In genomic region chr17:85142495-85143111, GRCm38 (mm10) we compare ENCODE assay signal across 22 mouse cellular contexts. TPM values are rescaled to one million over a fixed set of nuclear protein-coding genes. Genes with fewer than 3 reads are reported as not detected.
DNase-seq lines count a peak whose midpoint lies in the region; ATAC-seq and TF ChIP-seq lines count a peak whose summit lies in the region.
"Had no signal": no experiment of that assay in that cellular context is flagged by ENCODE, and none has a peak within 500 bp of the region (broad histone marks: within the 10 kb centered on the region; RNA-seq: fewer than 3 reads in every experiment).

No protein-coding gene starts in this region.

- ATAC-seq in hindbrain, postnatal 0 days, result no peak
- peak; percentile 50 for ATAC-seq in neural tube, embryonic 13.5 days (ENCODE audit: low read depth)
- no peak for ATAC-seq in lung, postnatal 0 days
- ATAC-seq: forebrain, embryonic 14.5 days had no signal

- no peak overlapping the region for H3K4me3 ChIP-seq in hindbrain, embryonic 10.5 days
- H3K4me3 ChIP-seq in hindbrain, postnatal 0 days (ENCODE audit: low read length), result no peak overlapping the region
- H3K4me3 ChIP-seq in neural tube, embryonic 13.5 days, result no peak overlapping the region
- no peak overlapping the region for H3K4me3 ChIP-seq in lung, postnatal 0 days (ENCODE audit: low read depth, low read length)
- H3K4me3 ChIP-seq: embryonic facial prominence, embryonic 15.5 days; heart, embryonic 13.5 days; hindbrain, embryonic 13.5 days had no signal

- no peak for TF ChIP-seq CTCF in hindbrain, postnatal 0 days (IDR thresholded peaks at IDR 0.05; ENCODE audit: low read depth)
- TF ChIP-seq CTCF in lung, postnatal 0 days (IDR thresholded peaks at IDR 0.05), result no peak

- no peak overlapping the region for H3K4me2 ChIP-seq in hindbrain, postnatal 0 days (ENCODE audit: low read depth, low read length)
- no peak overlapping the region for H3K4me2 ChIP-seq in neural tube, embryonic 13.5 days
- no peak overlapping the region for H3K4me2 ChIP-seq in lung, postnatal 0 days (replicated peaks; ENCODE audit: low read depth, low read length)
- H3K4me2 ChIP-seq: embryonic facial prominence, embryonic 15.5 days; heart, embryonic 13.5 days; hindbrain, embryonic 13.5 days had no signal

- no peaks in the 10 kb centered on the region for H3K36me3 ChIP-seq in hindbrain, embryonic 10.5 days
- no peaks in the 10 kb centered on the region for H3K36me3 ChIP-seq in hindbrain, postnatal 0 days (ENCODE audit: insufficient read depth, low read length)
- no peaks in the 10 kb centered on the region for H3K36me3 ChIP-seq in neural tube, embryonic 13.5 days
- H3K36me3 ChIP-seq in lung, postnatal 0 days (ENCODE audit: insufficient read depth, low read length), result no peaks in the 10 kb centered on the region
- H3K36me3 ChIP-seq: embryonic facial prominence, embryonic 15.5 days; heart, embryonic 13.5 days; hindbrain, embryonic 13.5 days had no signal

- H3K27me3 ChIP-seq in hindbrain, embryonic 10.5 days (ENCODE audit: insufficient read depth, poor library complexity, severe bottlenecking), result no peaks in the 10 kb centered on the region
- no peaks in the 10 kb centered on the region for H3K27me3 ChIP-seq in hindbrain, postnatal 0 days (ENCODE audit: insufficient read depth, low read length)
- H3K27me3 ChIP-seq in neural tube, embryonic 13.5 days, result no peaks in the 10 kb centered on the region
- no peaks in the 10 kb centered on the region for H3K27me3 ChIP-seq in lung, postnatal 0 days (replicated peaks; ENCODE audit: insufficient read depth, low read length)
- H3K27me3 ChIP-seq: CH12.LX; embryonic facial prominence, embryonic 15.5 days; heart, embryonic 13.5 days; hindbrain, embryonic 13.5 days had no signal

- no peak overlapping the region for H3K9ac ChIP-seq in hindbrain, postnatal 0 days (replicated peaks; ENCODE audit: low read length)
- H3K9ac ChIP-seq in neural tube, embryonic 13.5 days, result no peak overlapping the region
- no peak overlapping the region for H3K9ac ChIP-seq in lung, postnatal 0 days (replicated peaks; ENCODE audit: low read depth)
- H3K9ac ChIP-seq: embryonic facial prominence, embryonic 15.5 days; heart, embryonic 13.5 days; hindbrain, embryonic 13.5 days had no signal

- peak overlapping the region; percentile 4; the same call in 1 of the 2 replicates for H3K27ac ChIP-seq in hindbrain, embryonic 10.5 days
- no peak overlapping the region for H3K27ac ChIP-seq in hindbrain, postnatal 0 days
- H3K27ac ChIP-seq in neural tube, embryonic 13.5 days (replicated peaks), result no peak overlapping the region
- H3K27ac ChIP-seq in lung, postnatal 0 days (ENCODE audit: low read length), result no peak overlapping the region
- H3K27ac ChIP-seq: embryonic facial prominence, embryonic 15.5 days; heart, embryonic 13.5 days; hindbrain, embryonic 13.5 days had no signal

- TF ChIP-seq EP300 in lung, postnatal 0 days (IDR thresholded peaks at IDR 0.05), result no peak

- H3K9me3 ChIP-seq in hindbrain, embryonic 10.5 days, result no peaks in the 10 kb centered on the region
- H3K9me3 ChIP-seq in hindbrain, postnatal 0 days (ENCODE audit: low read length), result no peaks in the 10 kb centered on the region
- H3K9me3 ChIP-seq in neural tube, embryonic 13.5 days, result no peaks in the 10 kb centered on the region
- no peaks in the 10 kb centered on the region for H3K9me3 ChIP-seq in lung, postnatal 0 days (ENCODE audit: low read length)
- H3K9me3 ChIP-seq: embryonic facial prominence, embryonic 15.5 days; heart, embryonic 13.5 days; hindbrain, embryonic 13.5 days had no signal

- WGBS in hindbrain, embryonic 10.5 days, result 44% methylated on average over 5 of the region's 5 CpGs
- 34% methylated on average over 5 of the region's 5 CpGs for WGBS in hindbrain, postnatal 0 days
- WGBS in neural tube, embryonic 13.5 days, result 13% methylated on average over 5 of the region's 5 CpGs
- WGBS in lung, postnatal 0 days, result 49% methylated on average over 5 of the region's 5 CpGs

- H3K4me1 ChIP-seq in hindbrain, embryonic 10.5 days (replicated peaks), result peaks cover 10% of the 10 kb centered on the region
- no peaks in the 10 kb centered on the region for H3K4me1 ChIP-seq in hindbrain, postnatal 0 days (ENCODE audit: insufficient read depth, low read length)
- peaks cover 5% of the 10 kb centered on the region for H3K4me1 ChIP-seq in neural tube, embryonic 13.5 days (replicated peaks)
- H3K4me1 ChIP-seq in lung, postnatal 0 days (ENCODE audit: insufficient read depth, low read depth, low read length), result no peaks in the 10 kb centered on the region
- H3K4me1 ChIP-seq: embryonic facial prominence, embryonic 15.5 days; heart, embryonic 13.5 days had no signal

- no peak for DNase-seq in hindbrain, embryonic 10.5 days (ENCODE audit: low spot score)
- no peak for DNase-seq in hindbrain, postnatal 0 days (ENCODE audit: low spot score)
- DNase-seq in ES-CJ7 (ENCODE audit: low read depth, low spot score) (peak; percentile 76), ZHBTc4 (ENCODE audit: low read depth, low spot score) (peak; percentile 58)
- no peak for DNase-seq in lung, postnatal 0 days (ENCODE audit: low spot score)
- DNase-seq in left cerebral cortex, adult 8-10 months (ENCODE audit: low spot score in 2 of 2), result no peak
- DNase-seq: adrenal gland, adult 2 months; B cell, adult 2 months; cerebellum, adult 11 months; cerebellum, postnatal 10 days; heart, postnatal 14 days; kidney, adult 2 months; kidney, postnatal 10 days; retina, postnatal 1 day; right cerebral cortex, postnatal 25 days; spleen, adult 18-20 months had no signal

RNA-seq across cellular contexts. Expression of gene Camkmt, which starts 52.3 kb away (rescaled TPM):
- 13.6 and 14.1 TPM in 2 replicates for polyA plus RNA-seq in hindbrain, embryonic 10.5 days (2016; fragmentation: Nextera tagmentation; extraction: Ambion mirVana)
- total RNA-seq in hindbrain, postnatal 0 days (2014; rRNA removed), result 5.2 and 8.4 TPM in 2 replicates
- polyA plus RNA-seq in hindbrain, postnatal 0 days (2015; fragmentation: Nextera tagmentation; extraction: Ambion mirVana), result 15.4 and 15.9 TPM in 2 replicates
- 17.5 and 18.7 TPM in 2 replicates for polyA plus RNA-seq in neural tube, embryonic 13.5 days (2015; fragmentation: Nextera tagmentation; extraction: Ambion mirVana)
- 3.2 and 5.3 TPM in 2 replicates for polyA plus RNA-seq in lung, postnatal 0 days (2015; fragmentation: Nextera tagmentation; extraction: Ambion mirVana)
- 10 to 100 TPM; 10.1 to 13.3 (median 12.4) TPM for total RNA-seq in left cerebral cortex, adult 8-10 months (2022)

RNA-seq across cellular contexts. Expression of gene Prepl, which starts 52.6 kb away (rescaled TPM):
- polyA plus RNA-seq in hindbrain, embryonic 10.5 days (2016; fragmentation: Nextera tagmentation; extraction: Ambion mirVana), result 32.1 and 42.3 TPM in 2 replicates
- 94.0 and 104 TPM in 2 replicates for total RNA-seq in hindbrain, postnatal 0 days (2014; rRNA removed)
- polyA plus RNA-seq in hindbrain, postnatal 0 days (2015; fragmentation: Nextera tagmentation; extraction: Ambion mirVana), result 105 and 124 TPM in 2 replicates
- polyA plus RNA-seq in neural tube, embryonic 13.5 days (2015; fragmentation: Nextera tagmentation; extraction: Ambion mirVana), result 93.5 and 111 TPM in 2 replicates
- 9.4 and 11.0 TPM in 2 replicates for polyA plus RNA-seq in lung, postnatal 0 days (2015; fragmentation: Nextera tagmentation; extraction: Ambion mirVana)
- total RNA-seq in left cerebral cortex, adult 8-10 months (2022), result 100 to 1,000 TPM; 388 to 432 (median 406) TPM

Comparison
In these comparisons a context has a peak if more than half of its experiments do, and no peak if none do; other contexts are left out.
1. DNase-seq: peak in ES-CJ7 (single experiment) and ZHBTc4 (single experiment); none in hindbrain, embryonic 10.5 days (single experiment), hindbrain, postnatal 0 days (single experiment), lung, postnatal 0 days (single experiment) and left cerebral cortex, adult 8-10 months (0 of 2).